Mouse (Mus musculus) heart, embryonic 16.5 days (tissue): Measurements from ENCODE around the gene Tppp. TPM values are rescaled to one million over a fixed set of nuclear protein-coding genes. Genes with fewer than 3 reads are reported as not detected.
"Not testable (repeated sequence)": the region's sequence is repeated elsewhere in the genome, so short reads cannot be mapped to it uniquely, and the experiment has no call there.

Source experiments
- ATAC-seq: fragments of 200-750 bp; cut with Nextera tagmentation; replicated peaks from 2 replicates; pipeline ENCODE4 v1.8.0; 2017; ENCODE audit warnings: moderate number of reproducible peaks; ENCODE audit not compliant: insufficient read depth, low FRiP score; ENCODE audit errors: extremely low read depth
- H3K27ac ChIP-seq: fragments of 300-500 bp; sonication (generic); 2 replicates; pipeline ENCODE4 v1.5.1; 2014; ENCODE audit warnings: mild to moderate bottlenecking, low read length, control low read depth, moderate library complexity
- H3K27me3 ChIP-seq: fragments of 300-500 bp; sonication (generic); 2 replicates; pipeline ENCODE4 v1.6.1; 2014; ENCODE audit warnings: low read length, mixed read lengths; ENCODE audit not compliant: control insufficient read depth, insufficient read depth
- H3K36me3 ChIP-seq: fragments of 300-500 bp; sonication (generic); 2 replicates; pipeline ENCODE4 v1.6.1; 2014; ENCODE audit not compliant: control insufficient read depth, insufficient read depth
- H3K4me1 ChIP-seq: fragments of 300-500 bp; sonication (generic); 2 replicates; pipeline ENCODE4 v1.6.1; 2014; ENCODE audit warnings: low read length, mixed read lengths; ENCODE audit not compliant: control insufficient read depth, insufficient read depth
- H3K4me2 ChIP-seq: fragments of 300-500 bp; sonication (generic); 2 replicates; pipeline ENCODE4 v1.6.1; 2014; ENCODE audit warnings: low read depth, mild to moderate bottlenecking, control low read depth, low read length
- H3K4me3 ChIP-seq: fragments of 300-500 bp; sonication (generic); 2 replicates; pipeline ENCODE4 v1.5.1; 2014; ENCODE audit warnings: mild to moderate bottlenecking, control low read depth, low read length
- H3K9ac ChIP-seq: fragments of 300-500 bp; sonication (generic); 2 replicates; pipeline ENCODE4 v1.6.1; 2014; ENCODE audit warnings: low read length, control low read depth
- H3K9me3 ChIP-seq: fragments of 300-500 bp; sonication (generic); replicated peaks from 2 replicates; pipeline ENCODE4 v1.6.1; 2016; ENCODE audit warnings: low read length; ENCODE audit not compliant: control insufficient read depth
- WGBS: fragments of 180-500 bp; shearing (Covaris S2); extraction: QIAGEN DNeasy Blood & Tissue Kit; methylation state at CpG from one replicate; pipeline ENCODE4 v1.1.7; 2014; 5-methylcytosine and 5-hydroxymethylcytosine counted together
- polyA plus RNA-seq: library from polyadenylated mRNA; unstranded; fragments of >200 nt; fragmentation: Nextera tagmentation; extraction: Ambion mirVana; gene quantifications from 2 replicates; pipeline ENCODE4 v1.2.1, GENCODE M21; 2015

Tppp gene
- polyA plus RNA-seq, 1 experiment from 2014 or later: 8.6 TPM

- Histone ChIP-seq H3K9me3 (no peaks in the 10 kb centered on the region), H3K4me3 (no peak overlapping the region), H3K36me3 (no peaks in the 10 kb centered on the region), H3K4me2 (no peak overlapping the region), H3K27me3 (no peaks in the 10 kb centered on the region), H3K9ac (no peak overlapping the region), H3K27ac (no peak overlapping the region), H3K4me1 (peaks cover 4% of the 10 kb centered on the region; the same call in 1 of the 2 replicates)
- 7% methylated on average over 2 of the region's 2 CpGs for WGBS
- ATAC-seq: peak; percentile 37; the same call in 1 of the 2 replicates
Measured at GRCm38 (mm10) chr13:73990761-73991160, 18.4 kb upstream of the Tppp start.

GRCm38 (mm10) chr13:73991267-73991666, 17.9 kb upstream of the Tppp start:
- Histone ChIP-seq H3K4me1 (peaks cover 4% of the 10 kb centered on the region; the same call in 1 of the 2 replicates), H3K4me2 (no peak overlapping the region), H3K36me3 (no peaks in the 10 kb centered on the region), H3K4me3 (no peak overlapping the region), H3K27ac (peak overlapping the region; percentile 3; the same call in 1 of the 2 replicates), H3K9me3 (no peaks in the 10 kb centered on the region), H3K27me3 (no peaks in the 10 kb centered on the region), H3K9ac (no peak overlapping the region)
- 0 out of 2 replicates have a peak, but pooled peaks have one; percentile 32 for ATAC-seq
- WGBS: 52% methylated on average over 5 of the region's 5 CpGs

- ATAC-seq: no peak
- no peaks in the 10 kb centered on the region for H3K27me3 ChIP-seq
- no peaks in the 10 kb centered on the region for H3K4me1 ChIP-seq
- no peak overlapping the region for H3K27ac ChIP-seq
- H3K9me3 ChIP-seq: no peaks in the 10 kb centered on the region
- H3K4me3 ChIP-seq: no peak overlapping the region
- 76% methylated on average over 4 of the region's 4 CpGs for WGBS
- H3K9ac ChIP-seq: no peak overlapping the region
- no peak overlapping the region for H3K4me2 ChIP-seq
- H3K36me3 ChIP-seq: no peaks in the 10 kb centered on the region
Measured at GRCm38 (mm10) chr13:73996456-73996855, 12.8 kb upstream of the Tppp start.

GRCm38 (mm10) chr13:74000519-74000918, 8.7 kb upstream of the Tppp start:
- Histone ChIP-seq H3K9me3 (no peaks in the 10 kb centered on the region), H3K36me3 (no peaks in the 10 kb centered on the region), H3K9ac (no peak overlapping the region), H3K27ac (no peak overlapping the region), H3K4me2 (no peak overlapping the region), H3K4me1 (no peaks in the 10 kb centered on the region), H3K4me3 (no peak overlapping the region), H3K27me3 (no peaks in the 10 kb centered on the region)
- no peak for ATAC-seq

GRCm38 (mm10) chr13:74000961-74001360, 8.2 kb upstream of the Tppp start:
- H3K9me3 ChIP-seq: no peaks in the 10 kb centered on the region

GRCm38 (mm10) chr13:74001492-74001891, 7.7 kb upstream of the Tppp start:
- Histone ChIP-seq H3K9me3 (no peaks in the 10 kb centered on the region), H3K4me2 (no peak overlapping the region), H3K27ac (no peak overlapping the region), H3K27me3 (no peaks in the 10 kb centered on the region), H3K9ac (no peak overlapping the region), H3K4me1 (no peaks in the 10 kb centered on the region), H3K36me3 (no peaks in the 10 kb centered on the region), H3K4me3 (no peak overlapping the region)
- 64% methylated on average over 4 of the region's 4 CpGs for WGBS
- no peak for ATAC-seq

More at GRCm38 (mm10) chr13:74000961-74001360, 8.2 kb upstream of the Tppp start:
- Histone ChIP-seq H3K4me1 (no peaks in the 10 kb centered on the region), H3K36me3 (no peaks in the 10 kb centered on the region), H3K27ac (no peak overlapping the region), H3K4me2 (no peak overlapping the region), H3K9ac (no peak overlapping the region), H3K4me3 (no peak overlapping the region), H3K27me3 (no peaks in the 10 kb centered on the region)
- WGBS: 76% methylated on average over 6 of the region's 6 CpGs
- ATAC-seq: no peak

GRCm38 (mm10) chr13:74006881-74007280, 2.3 kb upstream of the Tppp start:
- H3K27ac ChIP-seq, H3K4me2 ChIP-seq, H3K36me3 ChIP-seq, ATAC-seq, H3K4me3 ChIP-seq, H3K9ac ChIP-seq, H3K27me3 ChIP-seq, H3K9me3 ChIP-seq: not testable (repeated sequence)
- WGBS: 87% methylated on average over 4 of the region's 4 CpGs
- H3K4me1 ChIP-seq: peaks cover 13% of the 10 kb centered on the region

GRCm38 (mm10) chr13:74008216-74008615, 991 bp upstream of the Tppp start:
- Histone ChIP-seq H3K4me2 (peak overlapping the region; percentile 99), H3K4me3 (peak overlapping the region; percentile 70; the same call in 1 of the 2 replicates), H3K4me1 (peaks cover 13% of the 10 kb centered on the region)
- not testable (repeated sequence) for H3K9me3 ChIP-seq, H3K9ac ChIP-seq, ATAC-seq, H3K27ac ChIP-seq, H3K36me3 ChIP-seq, H3K27me3 ChIP-seq
- 83% methylated on average over 2 of the region's 2 CpGs for WGBS

GRCm38 (mm10) chr13:74009791-74010614, 796 bp downstream of the Tppp start:
- Histone ChIP-seq H3K27ac (peak overlapping the region; percentile 57; the same call in 1 of the 2 replicates), H3K9me3 (no peaks in the 10 kb centered on the region), H3K27me3 (0 out of 2 replicates have a peak, but pooled peaks cover 8% of the 10 kb centered on the region), H3K9ac (peak overlapping the region; percentile 72), H3K36me3 (no peaks in the 10 kb centered on the region), H3K4me3 (peak overlapping the region; percentile 70), H3K4me1 (peaks cover 13% of the 10 kb centered on the region), H3K4me2 (peak overlapping the region; percentile 99)
- 0 out of 2 replicates have a peak, but pooled peaks have one; percentile 12 for ATAC-seq
- WGBS: under 1% methylated on average over 55 of the region's 55 CpGs
